Comparison of ENCODE assay signal across 21 mouse cellular contexts in genomic region chr8:94841183-94841582, GRCm38 (mm10). TPM values are rescaled to one million over a fixed set of nuclear protein-coding genes. Genes with fewer than 3 reads are reported as not detected.
DNase-seq lines count a peak whose midpoint lies in the region; ATAC-seq and TF ChIP-seq lines count a peak whose summit lies in the region.
"Had no signal": no experiment of that assay in that cellular context is flagged by ENCODE, and none has a peak within 500 bp of the region (broad histone marks: within the 10 kb centered on the region; RNA-seq: fewer than 3 reads in every experiment).

No protein-coding gene starts in this region.

- no peak overlapping the region for H3K9ac ChIP-seq in intestine, postnatal 0 days (ENCODE audit: low read depth, low read length)
- no peak overlapping the region for H3K9ac ChIP-seq in intestine, embryonic 16.5 days (ENCODE audit: low read depth, low read length)
- H3K9ac ChIP-seq in liver, postnatal 0 days (replicated peaks): no peak overlapping the region
- H3K9ac ChIP-seq in liver, embryonic 11.5 days (ENCODE audit: low read depth, low read length): no peak overlapping the region
- H3K9ac ChIP-seq in stomach, postnatal 0 days (ENCODE audit: low read length): no peak overlapping the region
- H3K9ac ChIP-seq: hindbrain, embryonic 12.5 days had no signal

- TF ChIP-seq CTCF in gastrocnemius, adult 2 months (IDR thresholded peaks at IDR 0.05): peak; percentile 23; the same call in 1 of the 2 replicates
- TF ChIP-seq CTCF in intestine, postnatal 0 days (IDR thresholded peaks at IDR 0.05; ENCODE audit: low read depth): peak; percentile 33
- peak; percentile 31; the same call in 1 of the 2 replicates for TF ChIP-seq CTCF in liver, postnatal 0 days (IDR thresholded peaks at IDR 0.05; ENCODE audit: low read depth)
- TF ChIP-seq CTCF in stomach, postnatal 0 days (IDR thresholded peaks at IDR 0.05; ENCODE audit: low read depth): 0 out of 2 replicates have a peak, but pooled peaks have one; percentile 21

- H3K27ac ChIP-seq in gastrocnemius, adult 2 months: no peak overlapping the region
- no peak overlapping the region for H3K27ac ChIP-seq in intestine, postnatal 0 days (ENCODE audit: low read depth, low read length)
- H3K27ac ChIP-seq in intestine, embryonic 16.5 days (ENCODE audit: low read length): no peak overlapping the region
- H3K27ac ChIP-seq in liver, postnatal 0 days (ENCODE audit: low read depth): no peak overlapping the region
- H3K27ac ChIP-seq in liver, embryonic 11.5 days (ENCODE audit: low read depth, low read length): no peak overlapping the region
- no peak overlapping the region for H3K27ac ChIP-seq in stomach, postnatal 0 days (replicated peaks)
- H3K27ac ChIP-seq: embryonic facial prominence, embryonic 12.5 days; hindbrain, embryonic 12.5 days had no signal

- no peak for TF ChIP-seq EP300 in liver, postnatal 0 days (IDR thresholded peaks at IDR 0.05; ENCODE audit: low read depth)
- no peak for TF ChIP-seq EP300 in stomach, postnatal 0 days (optimal IDR thresholded peaks at IDR 0.05)

- peaks cover 7% of the 10 kb centered on the region; the same call in 1 of the 2 replicates for H3K4me1 ChIP-seq in intestine, postnatal 0 days (replicated peaks; ENCODE audit: control insufficient read depth, insufficient read depth, low read length)
- H3K4me1 ChIP-seq in intestine, embryonic 16.5 days (ENCODE audit: control insufficient read depth, insufficient read depth, low read length): peaks cover 11% of the 10 kb centered on the region
- peaks cover 10% of the 10 kb centered on the region for H3K4me1 ChIP-seq in liver, postnatal 0 days (ENCODE audit: insufficient read depth)
- H3K4me1 ChIP-seq in liver, embryonic 11.5 days (replicated peaks; ENCODE audit: control insufficient read depth, insufficient read depth, low read length): peaks cover 14% of the 10 kb centered on the region
- H3K4me1 ChIP-seq in stomach, postnatal 0 days (replicated peaks; ENCODE audit: control insufficient read depth, insufficient read depth): no peaks in the 10 kb centered on the region

- no peak overlapping the region for H3K4me2 ChIP-seq in intestine, postnatal 0 days (replicated peaks; ENCODE audit: low read depth)
- H3K4me2 ChIP-seq in intestine, embryonic 16.5 days (ENCODE audit: low read depth, low read length): no peak overlapping the region
- H3K4me2 ChIP-seq in liver, postnatal 0 days (ENCODE audit: low read depth, low read length): no peak overlapping the region
- no peak overlapping the region for H3K4me2 ChIP-seq in liver, embryonic 11.5 days
- no peak overlapping the region for H3K4me2 ChIP-seq in stomach, postnatal 0 days (replicated peaks; ENCODE audit: low read depth)
- H3K4me2 ChIP-seq: embryonic facial prominence, embryonic 12.5 days; hindbrain, embryonic 12.5 days had no signal

- no peak for DNase-seq in gastrocnemius, adult 2 months
- no peak for DNase-seq in gastrocnemius, postnatal 25 days
- no peak for DNase-seq in liver, postnatal 0 days
- DNase-seq in liver, embryonic 11.5 days (ENCODE audit: low spot score): no peak
- no peak for DNase-seq in stomach, postnatal 0 days (ENCODE audit: low spot score)
- DNase-seq: adrenal gland, postnatal 14 days; cerebellum, adult 11-12 months; cerebellum, adult 9-10 months; cerebellum, postnatal 25 days; heart, postnatal 10 days; heart, postnatal 4 days had no signal

- H3K4me3 ChIP-seq in gastrocnemius, adult 2 months: no peak overlapping the region
- H3K4me3 ChIP-seq in intestine, postnatal 0 days (ENCODE audit: low read depth, low read length): no peak overlapping the region
- H3K4me3 ChIP-seq in intestine, embryonic 16.5 days (ENCODE audit: low read length): no peak overlapping the region
- no peak overlapping the region for H3K4me3 ChIP-seq in liver, postnatal 0 days (ENCODE audit: low read depth, low read length)
- H3K4me3 ChIP-seq in liver, embryonic 11.5 days (ENCODE audit: low read depth, low read length): no peak overlapping the region
- H3K4me3 ChIP-seq in stomach, postnatal 0 days (ENCODE audit: low read depth, low read length): no peak overlapping the region
- H3K4me3 ChIP-seq: embryonic facial prominence, embryonic 12.5 days; hindbrain, embryonic 12.5 days had no signal

- ATAC-seq in intestine, postnatal 0 days: no peak
- no peak for ATAC-seq in intestine, embryonic 16.5 days
- ATAC-seq in liver, postnatal 0 days: no peak
- ATAC-seq in liver, embryonic 11.5 days (replicated peaks; ENCODE audit: low FRiP score): no peak
- ATAC-seq in stomach, postnatal 0 days (ENCODE audit: low FRiP score, low TSS enrichment): no peak
- ATAC-seq: activated CD4-positive, CD25-positive, alpha-beta regulatory T cell, adult 4 months; forebrain, embryonic 16.5 days; Patski had no signal

- 56% methylated on average over 2 of the region's 2 CpGs for WGBS in intestine, postnatal 0 days
- WGBS in intestine, embryonic 16.5 days: 42% methylated on average over 2 of the region's 2 CpGs
- 46% methylated on average over 2 of the region's 2 CpGs for WGBS in liver, postnatal 0 days (ENCODE audit: insufficient replicate concordance)
- WGBS in liver, embryonic 11.5 days: 38% methylated on average over 2 of the region's 2 CpGs
- WGBS in stomach, postnatal 0 days: 43% methylated on average over 2 of the region's 2 CpGs

- intact Hi-C loops in gastrocnemius, adult 2 months (cut with DNase I): no loop called here

- H3K27me3 ChIP-seq in intestine, postnatal 0 days (replicated peaks; ENCODE audit: control insufficient read depth, insufficient read depth, low read length): no peaks in the 10 kb centered on the region
- no peaks in the 10 kb centered on the region for H3K27me3 ChIP-seq in intestine, embryonic 16.5 days (replicated peaks; ENCODE audit: control insufficient read depth, insufficient read depth, low read length)
- H3K27me3 ChIP-seq in liver, postnatal 0 days (ENCODE audit: insufficient read depth, low read length): no peaks in the 10 kb centered on the region
- H3K27me3 ChIP-seq in liver, embryonic 11.5 days (replicated peaks; ENCODE audit: control insufficient read depth, insufficient read depth, low read length): no peaks in the 10 kb centered on the region
- H3K27me3 ChIP-seq in stomach, postnatal 0 days (ENCODE audit: control insufficient read depth, insufficient read depth, low read length): no peaks in the 10 kb centered on the region
- H3K27me3 ChIP-seq: CH12.LX; embryonic facial prominence, embryonic 12.5 days; hindbrain, embryonic 12.5 days; Patski had no signal

- H3K9me3 ChIP-seq in intestine, postnatal 0 days (ENCODE audit: control insufficient read depth): no peaks in the 10 kb centered on the region
- no peaks in the 10 kb centered on the region for H3K9me3 ChIP-seq in intestine, embryonic 16.5 days (ENCODE audit: control insufficient read depth, low read length)
- H3K9me3 ChIP-seq in liver, postnatal 0 days (ENCODE audit: low read length): no peaks in the 10 kb centered on the region
- no peaks in the 10 kb centered on the region for H3K9me3 ChIP-seq in liver, embryonic 11.5 days (ENCODE audit: control insufficient read depth, low read length)
- no peaks in the 10 kb centered on the region for H3K9me3 ChIP-seq in stomach, postnatal 0 days (ENCODE audit: control insufficient read depth, low read length)
- H3K9me3 ChIP-seq: embryonic facial prominence, embryonic 12.5 days; hindbrain, embryonic 12.5 days had no signal

- peaks cover 38% of the 10 kb centered on the region for H3K36me3 ChIP-seq in intestine, postnatal 0 days (ENCODE audit: control insufficient read depth, insufficient read depth)
- H3K36me3 ChIP-seq in intestine, embryonic 16.5 days (ENCODE audit: control insufficient read depth, insufficient read depth, low read length): 0 out of 2 replicates have a peak, but pooled peaks cover 4% of the 10 kb centered on the region
- H3K36me3 ChIP-seq in liver, postnatal 0 days (replicated peaks; ENCODE audit: insufficient read depth, low read length): peaks cover 27% of the 10 kb centered on the region
- H3K36me3 ChIP-seq in liver, embryonic 11.5 days (ENCODE audit: control insufficient read depth, insufficient read depth, low read length): peaks cover 18% of the 10 kb centered on the region
- peaks cover 12% of the 10 kb centered on the region for H3K36me3 ChIP-seq in stomach, postnatal 0 days (ENCODE audit: control insufficient read depth, insufficient read depth, low read length)

RNA-seq across cellular contexts. Expression of gene Ciapin1, which starts 3.0 kb away (rescaled TPM):
- 10 to 100 TPM; 29.7 to 44.5 TPM for total RNA-seq in gastrocnemius, adult 2 months (2021)
- 10 to 100 TPM; 38.4 to 45.3 TPM for total RNA-seq in gastrocnemius, postnatal 25 days (2021)
- 88.1 and 95.1 TPM in 2 replicates for polyA plus RNA-seq in intestine, postnatal 0 days (2015; fragmentation: Nextera tagmentation; extraction: Ambion mirVana)
- 79.1 and 90.1 TPM in 2 replicates for polyA plus RNA-seq in intestine, embryonic 16.5 days (2015; fragmentation: Nextera tagmentation; extraction: Ambion mirVana)
- polyA plus RNA-seq in liver, postnatal 0 days (2015; fragmentation: Nextera tagmentation; extraction: Ambion mirVana): 36.5 and 39.4 TPM in 2 replicates
- polyA plus RNA-seq in liver, embryonic 11.5 days (2014; fragmentation: Nextera tagmentation; extraction: Ambion mirVana): 94.8 and 99.5 TPM in 2 replicates
- polyA plus RNA-seq in stomach, postnatal 0 days (2015; fragmentation: Nextera tagmentation; extraction: Ambion mirVana): 58.8 and 61.7 TPM in 2 replicates

RNA-seq across cellular contexts. Expression of gene Coq9, which starts 3.1 kb away (rescaled TPM):
- 100 to 1,000 TPM; 359 to 480 TPM for total RNA-seq in gastrocnemius, adult 2 months (2021)
- 100 to 1,000 TPM; 376 to 381 TPM for total RNA-seq in gastrocnemius, postnatal 25 days (2021)
- 79.4 and 80.7 TPM in 2 replicates for polyA plus RNA-seq in intestine, postnatal 0 days (2015; fragmentation: Nextera tagmentation; extraction: Ambion mirVana)
- polyA plus RNA-seq in intestine, embryonic 16.5 days (2015; fragmentation: Nextera tagmentation; extraction: Ambion mirVana): 142 and 145 TPM in 2 replicates
- 65.6 and 66.1 TPM in 2 replicates for polyA plus RNA-seq in liver, postnatal 0 days (2015; fragmentation: Nextera tagmentation; extraction: Ambion mirVana)
- polyA plus RNA-seq in liver, embryonic 11.5 days (2014; fragmentation: Nextera tagmentation; extraction: Ambion mirVana): 82.2 and 82.9 TPM in 2 replicates
- polyA plus RNA-seq in stomach, postnatal 0 days (2015; fragmentation: Nextera tagmentation; extraction: Ambion mirVana): 62.3 and 66.7 TPM in 2 replicates

RNA-seq across cellular contexts. Expression of gene Polr2c, which starts 16.1 kb away (rescaled TPM):
- total RNA-seq in gastrocnemius, adult 2 months (2021): 10 to 100 TPM; 47.3 to 49.8 TPM
- total RNA-seq in gastrocnemius, postnatal 25 days (2021): 10 to 100 TPM; 42.9 to 44.1 TPM
- polyA plus RNA-seq in intestine, postnatal 0 days (2015; fragmentation: Nextera tagmentation; extraction: Ambion mirVana): 70.4 and 75.1 TPM in 2 replicates
- polyA plus RNA-seq in intestine, embryonic 16.5 days (2015; fragmentation: Nextera tagmentation; extraction: Ambion mirVana): 117 and 133 TPM in 2 replicates
- polyA plus RNA-seq in liver, postnatal 0 days (2015; fragmentation: Nextera tagmentation; extraction: Ambion mirVana): 50.6 and 52.1 TPM in 2 replicates
- 162 and 172 TPM in 2 replicates for polyA plus RNA-seq in liver, embryonic 11.5 days (2014; fragmentation: Nextera tagmentation; extraction: Ambion mirVana)
- polyA plus RNA-seq in stomach, postnatal 0 days (2015; fragmentation: Nextera tagmentation; extraction: Ambion mirVana): 70.4 and 72.7 TPM in 2 replicates

RNA-seq across cellular contexts. Expression of gene Ccl17, which starts 30.9 kb away (rescaled TPM):
- not detected for total RNA-seq in gastrocnemius, adult 2 months (2021)
- total RNA-seq in gastrocnemius, postnatal 25 days (2021): not detected
- polyA plus RNA-seq in intestine, postnatal 0 days (2015; fragmentation: Nextera tagmentation; extraction: Ambion mirVana): 1.2 and 1.3 TPM in 2 replicates
- 0.29 and 1.3 TPM in 2 replicates for polyA plus RNA-seq in intestine, embryonic 16.5 days (2015; fragmentation: Nextera tagmentation; extraction: Ambion mirVana)
- polyA plus RNA-seq in liver, postnatal 0 days (2015; fragmentation: Nextera tagmentation; extraction: Ambion mirVana): 0.31 TPM in 1 of 2 replicates, not detected in the other
- polyA plus RNA-seq in liver, embryonic 11.5 days (2014; fragmentation: Nextera tagmentation; extraction: Ambion mirVana): 0.62 and 1.3 TPM in 2 replicates
- 0.42 and 0.55 TPM in 2 replicates for polyA plus RNA-seq in stomach, postnatal 0 days (2015; fragmentation: Nextera tagmentation; extraction: Ambion mirVana)
- total RNA-seq: adrenal gland, postnatal 14 days; gastrocnemius, postnatal 4 days; heart, postnatal 10 days had no signal
- polyA plus RNA-seq: embryonic facial prominence, embryonic 12.5 days; forebrain, embryonic 11.5 days; hindbrain, embryonic 12.5 days had no signal

RNA-seq across cellular contexts. Expression of gene Dok4, which starts 34.9 kb away (rescaled TPM):
- 1 to 10 TPM; 2.7 to 6.1 TPM for total RNA-seq in gastrocnemius, adult 2 months (2021)
- total RNA-seq in gastrocnemius, postnatal 25 days (2021): 1 to 10 TPM; 4.7 to 5.1 TPM
- polyA plus RNA-seq in intestine, postnatal 0 days (2015; fragmentation: Nextera tagmentation; extraction: Ambion mirVana): 51.0 and 52.1 TPM in 2 replicates
- 49.6 and 51.5 TPM in 2 replicates for polyA plus RNA-seq in intestine, embryonic 16.5 days (2015; fragmentation: Nextera tagmentation; extraction: Ambion mirVana)
- polyA plus RNA-seq in liver, postnatal 0 days (2015; fragmentation: Nextera tagmentation; extraction: Ambion mirVana): 3.5 and 4.5 TPM in 2 replicates
- polyA plus RNA-seq in liver, embryonic 11.5 days (2014; fragmentation: Nextera tagmentation; extraction: Ambion mirVana): 13.2 and 13.9 TPM in 2 replicates
- 19.3 and 20.5 TPM in 2 replicates for polyA plus RNA-seq in stomach, postnatal 0 days (2015; fragmentation: Nextera tagmentation; extraction: Ambion mirVana)
